Mouse (Mus musculus) adrenal gland, postnatal 4 days (tissue): ENCODE measurements around the gene 1700102P08Rik. TPM values are rescaled to one million over a fixed set of nuclear protein-coding genes. Genes with fewer than 3 reads are reported as not detected.

Experiments
- DNase-seq, 2 experiments: peaks; one replicate each; pipeline ENCODE4 v3.0.0; 2021 to 2022; ENCODE audit warnings: low spot score in 2 of 2, mixed read lengths in 2 of 2
- total RNA-seq, 2 experiments: library from RNA; stranded (reverse); gene quantifications; 2 replicates each; pipeline ENCODE4 v1.2.3; 2021

The 1700102P08Rik gene
- total RNA-seq, 2 experiments from 2014 or later = 0.73 to 1.4 TPM

GRCm38 (mm10) chr9:108459939-108460318 is 67.3 kb downstream of the 1700102P08Rik start:
- DNase-seq = no peak

Other genes starting within 250 kb of the 1700102P08Rik start
- gene Bsn, start 202.4 kb upstream of the 1700102P08Rik start, total RNA-seq = 1 to 10 TPM; 3.9 to 4.4 TPM
- 100 to 1,000 TPM; 158 to 188 TPM for gene Dag1, start 128.8 kb upstream of the 1700102P08Rik start, total RNA-seq
- gene Nicn1, start 102.4 kb upstream of the 1700102P08Rik start, total RNA-seq = 10 to 100 TPM; 26.4 to 27.2 TPM
- 10 to 100 TPM in 1 of 2 experiments, 1 to 10 TPM in 1; 9.5 to 10.8 TPM for gene Amt, start 96.0 kb upstream of the 1700102P08Rik start, total RNA-seq
- 100 to 1,000 TPM; 357 to 360 TPM for gene Rhoa, start 86.7 kb upstream of the 1700102P08Rik start, total RNA-seq
- 10 to 100 TPM; 32.7 to 36.7 TPM for gene Tcta, start 86.6 kb upstream of the 1700102P08Rik start, total RNA-seq
- gene Gpx1, start 53.9 kb upstream of the 1700102P08Rik start, total RNA-seq = 100 to 1,000 TPM; 473 to 481 TPM
- gene Usp4, start 45.0 kb upstream of the 1700102P08Rik start, total RNA-seq = 100 to 1,000 TPM; 119 to 123 TPM
- gene Ccdc36, start 35.7 kb downstream of the 1700102P08Rik start, total RNA-seq = under 1 TPM; 0.25 to 0.28 TPM
- gene BC048562, start 43.7 kb downstream of the 1700102P08Rik start, total RNA-seq = not detected
- 10 to 100 TPM; 47.1 to 59.1 TPM for gene Ccdc71, start 67.7 kb downstream of the 1700102P08Rik start, total RNA-seq
- gene Klhdc8b, start 68.8 kb downstream of the 1700102P08Rik start, total RNA-seq = 10 to 100 TPM; 55.1 to 58.2 TPM
- 100 to 1,000 TPM; 136 to 153 TPM for gene Lamb2, start 86.9 kb downstream of the 1700102P08Rik start, total RNA-seq
- 100 to 1,000 TPM; 225 to 230 TPM for gene Usp19, start 97.8 kb downstream of the 1700102P08Rik start, total RNA-seq
- gene Qars, start 114.9 kb downstream of the 1700102P08Rik start, total RNA-seq = 100 to 1,000 TPM; 212 to 220 TPM
- gene Qrich1, start 124.0 kb downstream of the 1700102P08Rik start, total RNA-seq = 100 to 1,000 TPM; 162 to 172 TPM
- 100 to 1,000 TPM; 105 to 106 TPM for gene Impdh2, start 167.5 kb downstream of the 1700102P08Rik start, total RNA-seq
- 10 to 100 TPM; 55.8 to 58.7 TPM for gene Ndufaf3, start 174.6 kb downstream of the 1700102P08Rik start, total RNA-seq
- 10 to 100 TPM; 60.3 to 74.2 TPM for gene Dalrd3, start 177.1 kb downstream of the 1700102P08Rik start, total RNA-seq
- 100 to 1,000 TPM; 150 to 157 TPM for gene Wdr6, start 185.9 kb downstream of the 1700102P08Rik start, total RNA-seq
- 10 to 100 TPM; 13.4 to 16.2 TPM for gene P4htm, start 204.9 kb downstream of the 1700102P08Rik start, total RNA-seq